Mouse (Mus musculus) megakaryocyte, embryonic 14.5 days (primary cell): ENCODE measurements around the gene Tmem72. TPM values are rescaled to one million over a fixed set of nuclear protein-coding genes. Genes with fewer than 3 reads are reported as not detected.

Experiments
- H3K27me3 ChIP-seq: replicated peaks from 2 replicates; pipeline ENCODE3; 2012; ENCODE audit warnings: inconsistent platforms
- H3K36me3 ChIP-seq: replicated peaks from 2 replicates; pipeline ENCODE3; 2012; ENCODE audit warnings: low read length, inconsistent platforms, mixed read lengths
- H3K4me1 ChIP-seq: 2 replicates; pipeline ENCODE4 v1.6.1; 2012; ENCODE audit warnings: inconsistent platforms
- H3K4me3 ChIP-seq: replicated peaks from 2 replicates; pipeline ENCODE3; 2012; ENCODE audit warnings: moderate library complexity, mild to moderate bottlenecking, inconsistent platforms
- H3K9me3 ChIP-seq: 2 replicates; pipeline ENCODE4 v1.6.1; 2012; ENCODE audit warnings: inconsistent platforms
- FLI1 ChIP-seq: IDR thresholded peaks from 2 replicates; pipeline ENCODE4 v1.6.1; 2012; ENCODE audit warnings: low read length, inconsistent platforms, mixed read lengths
- GATA1 ChIP-seq: IDR thresholded peaks from 3 replicates; pipeline ENCODE4 v1.6.1; 2012; ENCODE audit warnings: mixed read lengths, low read length, inconsistent platforms, borderline replicate concordance
- polyA plus RNA-seq: library from polyadenylated mRNA; stranded (reverse); fragments of >175 nt; gene quantifications from 2 replicates; pipeline ENCODE4 v1.2.3, GENCODE M21; 2012; ENCODE audit warnings: low replicate concordance; ENCODE audit not compliant: insufficient read depth

Tmem72 gene
- not detected in 2 replicates for polyA plus RNA-seq

- no peak within 1 kb of the TSS for H3K4me3 ChIP-seq
- H3K27me3 ChIP-seq = peaks cover 20% of the 10 kb centered on the region
- no peaks in the 10 kb centered on the region for H3K9me3 ChIP-seq
- TF ChIP-seq FLI1 (no peak), GATA1 (no peak)
- H3K4me1 ChIP-seq = peaks cover 9% of the 10 kb centered on the region; the same call in 1 of the 2 replicates
- H3K36me3 ChIP-seq = no peaks in the 10 kb centered on the region
These were observed at the start of gene Tmem72 for GRCm38 (mm10) chr6:116716666-116717065. TSS of gene Tmem72 (minus strand) at chr6:116716913.

GRCm38 (mm10) chr6:116764524-116764923 is 47.8 kb upstream of the Tmem72 start:
- no peaks in the 10 kb centered on the region for H3K36me3 ChIP-seq
- H3K4me1 ChIP-seq = 0 out of 2 replicates have a peak, but pooled peaks cover 4% of the 10 kb centered on the region
- peaks cover 4% of the 10 kb centered on the region for H3K27me3 ChIP-seq
- TF ChIP-seq FLI1 = no peak
- TF ChIP-seq GATA1 = no peak
- no peak overlapping the region for H3K4me3 ChIP-seq
- no peaks in the 10 kb centered on the region for H3K9me3 ChIP-seq

- H3K4me1 ChIP-seq = no peaks in the 10 kb centered on the region
- TF ChIP-seq GATA1 = no peak
- TF ChIP-seq FLI1 = no peak
- no peaks in the 10 kb centered on the region for H3K36me3 ChIP-seq
These were observed 45.6 kb upstream of the Tmem72 start for GRCm38 (mm10) chr6:116762333-116762732.

GRCm38 (mm10) chr6:116760181-116760580 is 43.5 kb upstream of the Tmem72 start:
- H3K36me3 ChIP-seq = no peaks in the 10 kb centered on the region
- no peaks in the 10 kb centered on the region for H3K4me1 ChIP-seq
- H3K27me3 ChIP-seq = peaks cover 4% of the 10 kb centered on the region
- TF ChIP-seq GATA1 (no peak), FLI1 (no peak)
- no peak overlapping the region for H3K4me3 ChIP-seq
- peaks cover 7% of the 10 kb centered on the region for H3K9me3 ChIP-seq

More at GRCm38 (mm10) chr6:116762333-116762732, 45.6 kb upstream of the Tmem72 start:
- no peak overlapping the region for H3K4me3 ChIP-seq
- H3K9me3 ChIP-seq = peaks cover 4% of the 10 kb centered on the region
- peaks cover 4% of the 10 kb centered on the region for H3K27me3 ChIP-seq

GRCm38 (mm10) chr6:116756364-116756763 is 39.7 kb upstream of the Tmem72 start:
- Histone ChIP-seq H3K36me3 (no peaks in the 10 kb centered on the region), H3K9me3 (peaks cover 7% of the 10 kb centered on the region), H3K4me3 (no peak overlapping the region), H3K27me3 (peaks cover 2% of the 10 kb centered on the region), H3K4me1 (no peaks in the 10 kb centered on the region)
- TF ChIP-seq FLI1 (no peak), GATA1 (no peak)

GRCm38 (mm10) chr6:116738046-116738445 is 21.3 kb upstream of the Tmem72 start:
- H3K27me3 ChIP-seq = peaks cover 2% of the 10 kb centered on the region
- no peaks in the 10 kb centered on the region for H3K36me3 ChIP-seq
- no peaks in the 10 kb centered on the region for H3K4me1 ChIP-seq
- no peak overlapping the region for H3K4me3 ChIP-seq
- no peaks in the 10 kb centered on the region for H3K9me3 ChIP-seq
- TF ChIP-seq FLI1 (no peak), GATA1 (no peak)

GRCm38 (mm10) chr6:116735361-116735760 is 18.6 kb upstream of the Tmem72 start:
- no peaks in the 10 kb centered on the region for H3K36me3 ChIP-seq
- no peak for TF ChIP-seq FLI1
- TF ChIP-seq GATA1 = no peak
- H3K27me3 ChIP-seq = peaks cover 2% of the 10 kb centered on the region
- H3K4me3 ChIP-seq = no peak overlapping the region
- no peaks in the 10 kb centered on the region for H3K4me1 ChIP-seq
- no peaks in the 10 kb centered on the region for H3K9me3 ChIP-seq

GRCm38 (mm10) chr6:116733577-116733976 is 16.9 kb upstream of the Tmem72 start:
- H3K9me3 ChIP-seq = no peaks in the 10 kb centered on the region
- TF ChIP-seq GATA1 = no peak
- TF ChIP-seq FLI1 = no peak
- no peaks in the 10 kb centered on the region for H3K36me3 ChIP-seq
- H3K27me3 ChIP-seq = no peaks in the 10 kb centered on the region
- no peak overlapping the region for H3K4me3 ChIP-seq
- H3K4me1 ChIP-seq = no peaks in the 10 kb centered on the region

GRCm38 (mm10) chr6:116724489-116725160 is 7.9 kb upstream of the Tmem72 start:
- Histone ChIP-seq H3K27me3 (peaks cover 2% of the 10 kb centered on the region), H3K4me1 (peaks cover 25% of the 10 kb centered on the region), H3K4me3 (no peak overlapping the region), H3K36me3 (no peaks in the 10 kb centered on the region), H3K9me3 (no peaks in the 10 kb centered on the region)
- TF ChIP-seq FLI1 = no peak
- TF ChIP-seq GATA1 = no peak

GRCm38 (mm10) chr6:116718920-116719319 is 2.2 kb upstream of the Tmem72 start:
- Histone ChIP-seq H3K4me1 (peaks cover 23% of the 10 kb centered on the region), H3K36me3 (no peaks in the 10 kb centered on the region), H3K9me3 (no peaks in the 10 kb centered on the region), H3K4me3 (no peak overlapping the region), H3K27me3 (peaks cover 20% of the 10 kb centered on the region)
- TF ChIP-seq FLI1 (no peak), GATA1 (no peak)

- no peaks in the 10 kb centered on the region for H3K36me3 ChIP-seq
- TF ChIP-seq GATA1 (no peak), FLI1 (no peak)
- peaks cover 19% of the 10 kb centered on the region for H3K4me1 ChIP-seq
- H3K27me3 ChIP-seq = peaks cover 20% of the 10 kb centered on the region
- no peaks in the 10 kb centered on the region for H3K9me3 ChIP-seq
- H3K4me3 ChIP-seq = no peak overlapping the region
These were observed 1.6 kb upstream of the Tmem72 start for GRCm38 (mm10) chr6:116718361-116718760.
